Mouse (Mus musculus): ENCODE measurements around the gene Sult6b1.

The Sult6b1 gene

GRCm38 (mm10) chr17:78885286-78886065 is 21.3 kb downstream of the Sult6b1 start:
- 83% methylated on average over 5 of the region's 5 CpGs for WGBS

- WGBS: 86% methylated on average over 4 of the region's 4 CpGs
Measured at GRCm38 (mm10) chr17:78883291-78883690, 23.5 kb downstream of the Sult6b1 start.

GRCm38 (mm10) chr17:78882401-78883112 is 24.2 kb downstream of the Sult6b1 start, which contains the start of gene Eif2ak2:
TSS of gene Eif2ak2 (minus strand) at chr17:78882573.
- 5% methylated on average over 28 of the region's 28 CpGs for WGBS

GRCm38 (mm10) chr17:78881878-78882304 is 24.9 kb downstream of the Sult6b1 start:
- 8% methylated on average over 6 of the region's 7 CpGs for WGBS

GRCm38 (mm10) chr17:78873886-78874285 is 32.9 kb downstream of the Sult6b1 start:
- WGBS: 88% methylated on average over 6 of the region's 6 CpGs

GRCm38 (mm10) chr17:78856243-78856642 is 50.5 kb downstream of the Sult6b1 start:
- 88% methylated on average over 10 of the region's 10 CpGs for WGBS

- 92% methylated on average over 7 of the region's 7 CpGs for WGBS
Measured at GRCm38 (mm10) chr17:78842271-78842928, 64.4 kb downstream of the Sult6b1 start.

GRCm38 (mm10) chr17:78836056-78836455 is 70.7 kb downstream of the Sult6b1 start:
- WGBS: 9% methylated on average over 2 of the region's 2 CpGs

GRCm38 (mm10) chr17:78834856-78835835 is 71.6 kb downstream of the Sult6b1 start, which contains the start of the genes Heatr5b and Gpatch11:
TSS of gene Heatr5b (minus strand) at chr17:78835364.
TSS of gene Gpatch11 (plus strand) at chr17:78835567.
- WGBS: under 1% methylated on average over 81 of the region's 81 CpGs
